Mouse (Mus musculus) stomach, embryonic 14.5 days (tissue): ENCODE data around the gene Kcnab2. TPM values are rescaled to one million over a fixed set of nuclear protein-coding genes. Genes with fewer than 3 reads are reported as not detected.

Source experiments
- ATAC-seq: fragments of 200-750 bp; cut with Nextera tagmentation; 2 replicates; pipeline ENCODE4 v1.8.0; 2017; ENCODE audit warnings: low read depth, moderate TSS enrichment; ENCODE audit not compliant: insufficient number of reproducible peaks, insufficient read depth, low FRiP score
- H3K27ac ChIP-seq: fragments of 300-500 bp; sonication (generic); 2 replicates; pipeline ENCODE4 v1.5.1; 2014; ENCODE audit warnings: mild to moderate bottlenecking, low read length, moderate library complexity, mixed read lengths
- H3K27me3 ChIP-seq: fragments of 300-500 bp; sonication (generic); 2 replicates; pipeline ENCODE4 v1.6.1; 2014; ENCODE audit warnings: low read length, control low read depth, mixed read lengths; ENCODE audit not compliant: control insufficient read depth, insufficient read depth
- H3K36me3 ChIP-seq: fragments of 300-500 bp; sonication (generic); 2 replicates; pipeline ENCODE4 v1.6.1; 2014; ENCODE audit warnings: mild to moderate bottlenecking, control low read depth, low read length, moderate library complexity, mixed read lengths; ENCODE audit not compliant: control insufficient read depth, insufficient read depth
- H3K4me1 ChIP-seq: fragments of 300-500 bp; sonication (generic); 2 replicates; pipeline ENCODE4 v1.6.1; 2014; ENCODE audit warnings: low read length, control low read depth, mixed read lengths; ENCODE audit not compliant: control insufficient read depth, insufficient read depth
- H3K4me2 ChIP-seq: fragments of 300-500 bp; sonication (generic); replicated peaks from 2 replicates; pipeline ENCODE4 v1.6.1; 2014; ENCODE audit warnings: low read depth, low read length, control low read depth
- H3K4me3 ChIP-seq: fragments of 300-500 bp; sonication (generic); 2 replicates; pipeline ENCODE4 v1.5.1; 2014; ENCODE audit warnings: low read depth, low read length, control low read depth
- H3K9ac ChIP-seq: fragments of 300-500 bp; sonication (generic); replicated peaks from 2 replicates; pipeline ENCODE4 v1.6.1; 2014; ENCODE audit warnings: low read depth, mild to moderate bottlenecking, control low read depth, low read length, moderate library complexity, mixed read lengths
- H3K9me3 ChIP-seq: fragments of 300-500 bp; sonication (generic); 2 replicates; pipeline ENCODE4 v1.6.1; 2016; ENCODE audit warnings: low read depth, low read length, control low read depth; ENCODE audit not compliant: control insufficient read depth
- WGBS: fragments of 180-500 bp; shearing (Covaris S2); extraction: QIAGEN DNeasy Blood & Tissue Kit; methylation state at CpG from one replicate; pipeline ENCODE4 v1.1.7; 2014; 5-methylcytosine and 5-hydroxymethylcytosine counted together
- polyA plus RNA-seq: library from polyadenylated mRNA; unstranded; fragments of >200 nt; fragmentation: Nextera tagmentation; extraction: Ambion mirVana; gene quantifications from 2 replicates; pipeline ENCODE4 v1.2.1, GENCODE M21; 2014

Kcnab2 gene
- polyA plus RNA-seq, 1 experiment from 2014 or later, result 4.1 TPM

DNA sequence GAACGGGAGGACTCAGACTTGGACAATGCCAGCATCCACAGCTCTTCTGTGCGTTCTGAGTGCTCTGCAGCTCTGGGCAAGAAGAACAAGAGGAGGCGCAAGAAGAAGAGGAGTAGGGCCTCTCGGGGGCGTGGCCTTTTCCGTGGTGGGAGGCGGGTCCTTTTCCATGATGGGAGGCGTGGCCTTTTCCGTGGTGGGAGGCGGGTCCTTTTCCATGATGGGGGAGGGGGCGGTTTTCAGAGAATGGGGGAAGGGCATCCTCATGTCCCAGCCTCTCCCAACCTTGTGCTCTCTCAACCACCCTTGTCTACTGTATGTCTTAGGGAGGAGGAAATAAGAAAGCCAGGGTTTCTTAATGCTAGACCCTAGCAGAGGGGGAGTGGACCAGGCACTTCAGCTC, 118.0 kb downstream of the Kcnab2 start:
- H3K27ac ChIP-seq, result no peak overlapping the region
- WGBS, result 9% methylated on average over 11 of the region's 11 CpGs

DNA sequence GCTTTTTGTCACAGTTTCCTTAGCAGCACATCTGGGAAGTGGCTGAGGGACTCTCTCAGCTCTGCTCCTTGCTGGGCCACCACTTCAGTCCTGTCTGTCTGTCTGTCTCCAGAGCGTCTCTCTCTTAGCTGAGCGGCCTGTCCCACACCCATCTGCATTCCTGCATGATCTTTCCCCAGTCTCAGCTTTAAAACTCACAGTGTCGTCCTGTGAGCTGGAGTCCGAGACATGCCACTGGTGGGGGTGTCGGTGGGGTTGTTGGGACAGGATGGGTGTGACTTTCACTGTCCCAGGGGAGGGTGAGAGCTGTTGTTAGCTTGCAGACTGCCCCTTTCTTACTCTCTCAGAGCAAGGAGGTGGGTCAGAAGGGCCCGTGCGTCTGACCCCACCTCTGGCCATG, 122.0 kb downstream of the Kcnab2 start:
- no peaks in the 10 kb centered on the region for H3K36me3 ChIP-seq
- H3K4me3 ChIP-seq, result no peak overlapping the region
- no peak overlapping the region for H3K9ac ChIP-seq
- H3K4me1 ChIP-seq, result peaks cover 1% of the 10 kb centered on the region; the same call in 1 of the 2 replicates
- H3K27me3 ChIP-seq, result no peaks in the 10 kb centered on the region
- H3K27ac ChIP-seq, result no peak overlapping the region
- no peak for ATAC-seq
- H3K9me3 ChIP-seq, result no peaks in the 10 kb centered on the region
- H3K4me2 ChIP-seq, result no peak overlapping the region
- 75% methylated on average over 7 of the region's 7 CpGs for WGBS

More for the DNA sequence above, 118.0 kb downstream of the Kcnab2 start:
- ATAC-seq, result no peak
- Histone ChIP-seq H3K4me1 (peaks cover 7% of the 10 kb centered on the region; the same call in 1 of the 2 replicates), H3K36me3 (no peaks in the 10 kb centered on the region), H3K4me3 (no peak overlapping the region), H3K27me3 (no peaks in the 10 kb centered on the region), H3K9ac (no peak overlapping the region), H3K9me3 (no peaks in the 10 kb centered on the region), H3K4me2 (no peak overlapping the region)

DNA sequence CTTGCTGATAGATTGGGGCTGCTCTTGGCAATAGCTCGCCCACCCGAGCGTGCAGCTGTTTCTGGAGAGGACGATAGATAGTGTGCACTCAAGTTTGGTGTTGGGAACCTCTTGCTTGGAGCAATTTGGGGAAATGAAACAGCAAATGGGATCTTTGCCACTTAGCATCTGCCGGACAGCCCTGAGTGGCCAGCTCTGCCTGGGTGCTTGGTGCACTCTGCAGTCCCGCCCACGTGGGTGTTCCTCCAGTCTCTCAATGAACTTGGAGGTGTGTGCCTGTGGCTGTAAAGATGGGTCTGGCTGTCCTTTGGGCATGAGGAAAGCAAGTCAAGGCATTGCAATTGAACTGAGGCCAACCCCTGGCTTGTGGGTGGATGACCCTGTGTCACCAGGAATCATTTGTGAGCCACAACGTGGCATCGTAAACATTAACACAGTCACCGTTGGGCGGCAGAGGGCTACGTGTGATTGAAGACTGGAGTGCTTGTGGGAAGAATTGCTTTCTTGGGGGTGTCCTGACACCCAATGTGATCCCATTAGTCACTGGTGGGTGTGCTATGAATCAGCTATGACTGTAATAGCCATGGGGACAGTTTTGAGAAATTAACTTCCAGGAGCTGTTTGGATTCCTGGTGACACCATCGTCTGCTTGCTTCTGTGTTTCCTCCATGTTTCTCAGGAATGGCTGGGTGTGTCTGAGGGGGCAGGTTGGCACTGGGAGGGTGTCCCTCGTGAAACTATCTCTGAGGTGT, 123.6 kb downstream of the Kcnab2 start:
- no peak overlapping the region for H3K4me2 ChIP-seq
- 0 out of 2 replicates have a peak, but pooled peaks cover 2% of the 10 kb centered on the region for H3K27me3 ChIP-seq
- ATAC-seq, result no peak
- H3K27ac ChIP-seq, result no peak overlapping the region
- H3K9me3 ChIP-seq, result no peaks in the 10 kb centered on the region
- no peak overlapping the region for H3K9ac ChIP-seq
- 69% methylated on average over 14 of the region's 14 CpGs for WGBS
- H3K36me3 ChIP-seq, result no peaks in the 10 kb centered on the region
- no peak overlapping the region for H3K4me3 ChIP-seq
- H3K4me1 ChIP-seq, result no peaks in the 10 kb centered on the region

DNA sequence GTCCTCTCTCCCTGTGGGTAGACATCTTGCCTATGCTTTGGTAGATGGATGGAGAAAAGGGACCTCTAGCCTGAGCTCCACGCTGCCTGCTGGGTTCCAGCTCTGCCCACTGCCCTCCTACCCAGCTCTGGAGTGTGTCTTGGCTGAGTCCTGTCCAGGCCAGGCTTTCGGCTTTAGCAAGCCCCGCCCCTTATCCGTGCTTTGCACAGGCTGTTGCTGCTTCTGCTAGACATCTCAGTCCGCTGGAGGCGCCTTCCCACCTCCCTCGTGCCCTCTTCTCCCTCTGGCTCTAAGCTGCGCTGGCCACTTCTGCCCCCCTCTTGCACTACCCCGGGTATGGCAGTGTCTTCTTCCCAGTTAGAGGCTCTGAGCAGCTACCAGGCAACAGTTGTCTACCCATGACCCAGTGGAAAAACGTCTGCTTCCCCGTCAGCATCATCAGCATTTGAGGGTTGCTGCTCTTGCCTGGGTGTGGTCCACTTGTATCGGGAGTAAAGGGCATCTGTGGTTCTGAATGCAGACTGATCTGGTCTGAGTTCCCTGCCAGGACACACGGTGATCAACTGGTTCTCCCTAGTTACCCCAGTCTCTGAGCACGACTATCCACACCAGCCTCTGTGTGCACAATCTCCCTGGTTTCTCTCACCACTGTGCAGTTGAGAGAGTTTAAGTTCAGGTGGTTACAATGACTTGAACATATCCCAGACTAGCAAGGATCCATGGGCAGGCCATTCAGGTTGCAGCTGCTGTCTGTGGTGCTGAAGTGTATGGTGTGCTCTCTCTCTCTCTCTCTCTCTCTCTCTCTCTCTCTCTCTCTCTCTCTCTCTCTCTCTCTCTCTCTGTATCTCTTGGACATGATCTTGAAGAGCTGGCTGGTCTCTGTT, 126.0 kb downstream of the Kcnab2 start:
- Histone ChIP-seq H3K36me3 (no peaks in the 10 kb centered on the region), H3K9me3 (no peaks in the 10 kb centered on the region), H3K4me3 (no peak overlapping the region), H3K4me2 (no peak overlapping the region), H3K27me3 (0 out of 2 replicates have a peak, but pooled peaks cover 2% of the 10 kb centered on the region), H3K4me1 (no peaks in the 10 kb centered on the region), H3K9ac (no peak overlapping the region), H3K27ac (no peak overlapping the region)
- 9% methylated on average over 14 of the region's 14 CpGs for WGBS
- no peak for ATAC-seq

DNA sequence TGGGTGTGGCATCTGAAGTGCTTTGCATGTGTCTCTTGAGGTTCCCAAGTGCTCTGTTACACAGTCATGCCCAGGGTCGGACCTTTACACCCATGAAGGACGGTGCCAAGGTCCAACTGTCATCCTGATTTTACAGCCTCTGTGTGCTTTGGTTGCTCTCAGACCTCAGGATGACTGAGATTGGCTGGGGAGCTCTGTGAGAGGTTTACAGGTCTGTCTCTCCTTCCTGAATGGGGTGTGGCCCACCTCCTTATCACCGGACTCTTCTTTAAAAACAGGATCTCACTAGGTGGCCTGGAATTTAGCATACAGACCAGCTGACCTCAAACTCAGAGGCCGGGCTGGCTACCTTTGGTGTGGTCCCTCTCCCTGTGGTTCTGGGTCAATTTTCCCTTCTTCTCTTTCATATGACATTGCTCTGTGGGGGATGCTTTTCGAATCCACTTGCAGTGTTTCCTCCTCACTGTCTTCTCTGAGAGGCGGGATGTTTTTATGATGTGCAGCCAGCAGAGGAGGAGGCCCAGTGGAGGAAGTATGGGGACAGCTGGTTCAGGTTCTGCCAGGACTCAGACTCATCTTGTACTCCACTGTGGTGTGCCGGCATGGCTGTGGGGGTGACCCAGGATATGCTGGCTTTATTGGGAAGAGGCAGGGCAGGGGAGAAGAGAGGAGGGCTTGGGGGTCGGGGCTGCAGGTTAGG, 126.8 kb downstream of the Kcnab2 start:
- Histone ChIP-seq H3K27me3 (0 out of 2 replicates have a peak, but pooled peaks cover 2% of the 10 kb centered on the region), H3K9me3 (no peaks in the 10 kb centered on the region), H3K9ac (no peak overlapping the region), H3K36me3 (no peaks in the 10 kb centered on the region), H3K4me2 (no peak overlapping the region), H3K4me3 (no peak overlapping the region), H3K4me1 (no peaks in the 10 kb centered on the region), H3K27ac (no peak overlapping the region)
- no peak for ATAC-seq
- WGBS, result 27% methylated on average over 8 of the region's 8 CpGs

DNA sequence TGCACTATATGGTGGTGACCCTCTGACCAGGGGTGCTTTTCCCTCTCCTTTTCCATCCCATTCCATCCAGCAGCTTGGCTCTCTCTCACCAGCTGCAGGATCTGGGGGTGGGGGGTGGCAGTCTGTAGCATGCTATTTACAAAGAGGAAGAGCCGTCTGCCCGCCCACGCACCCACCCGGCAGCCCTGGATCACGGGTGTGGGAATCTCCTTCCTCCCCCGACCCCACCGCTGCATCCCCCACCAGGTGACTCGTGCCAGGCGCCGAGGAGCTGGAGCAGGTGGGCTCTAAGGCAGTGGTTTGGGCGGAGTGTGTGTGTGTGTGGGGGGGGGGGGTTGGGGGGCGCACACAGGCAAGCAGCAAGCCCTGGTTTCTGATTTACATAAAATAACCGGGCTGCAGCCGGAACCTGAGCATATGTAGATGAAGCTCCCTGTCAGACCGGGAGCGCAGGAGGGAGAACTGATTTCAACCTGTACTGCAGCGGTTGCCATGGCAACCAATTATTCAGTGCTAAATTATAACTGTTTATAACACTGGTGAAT, 127.8 kb downstream of the Kcnab2 start:
- no peak overlapping the region for H3K4me2 ChIP-seq
- 0 out of 2 replicates have a peak, but pooled peaks cover 2% of the 10 kb centered on the region for H3K27me3 ChIP-seq
- H3K9me3 ChIP-seq, result no peaks in the 10 kb centered on the region

DNA sequence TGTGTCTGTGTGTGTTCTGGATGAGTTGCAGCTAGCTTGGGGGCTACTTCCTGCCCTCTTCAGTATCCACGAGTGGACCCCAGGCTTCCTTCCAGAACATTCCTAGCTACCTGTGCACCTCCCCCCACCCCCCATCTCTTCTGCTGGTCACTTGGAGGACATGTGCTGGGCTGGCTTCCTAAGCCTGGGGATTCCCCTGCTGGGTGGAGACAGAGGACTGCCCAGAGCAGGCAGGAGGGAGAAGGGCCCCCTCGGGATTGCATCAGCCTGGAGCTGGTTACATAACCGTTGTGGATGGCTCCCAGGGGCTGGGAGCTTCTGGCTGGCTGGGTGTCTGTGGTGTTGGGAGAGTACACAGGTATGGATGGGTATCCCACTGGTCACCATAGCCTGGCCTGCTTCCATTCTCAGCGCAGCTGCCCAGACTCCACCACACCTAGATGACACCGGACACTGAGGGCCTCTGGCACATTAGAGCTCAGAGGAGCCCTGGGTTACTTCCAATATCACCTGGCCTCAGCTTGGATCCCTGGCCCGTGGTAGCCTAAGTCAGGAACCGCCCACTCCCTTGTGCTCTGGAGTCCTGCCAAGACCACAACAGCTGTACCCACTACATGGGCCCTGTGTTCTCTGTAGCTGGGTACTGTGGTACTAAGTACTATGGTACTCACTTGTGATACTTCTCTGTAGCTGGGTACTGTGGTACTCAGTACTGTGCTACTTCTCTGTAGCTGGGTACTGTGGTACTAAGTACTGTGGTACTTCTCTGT, 132.4 kb downstream of the Kcnab2 start:
- no peak overlapping the region for H3K4me2 ChIP-seq
- no peak overlapping the region for H3K9ac ChIP-seq
- no peaks in the 10 kb centered on the region for H3K36me3 ChIP-seq
- ATAC-seq, result no peak
- WGBS, result 44% methylated on average over 7 of the region's 7 CpGs
- H3K27ac ChIP-seq, result no peak overlapping the region
- H3K4me3 ChIP-seq, result no peak overlapping the region
- peaks cover 5% of the 10 kb centered on the region; the same call in 1 of the 2 replicates for H3K27me3 ChIP-seq
- peaks cover 4% of the 10 kb centered on the region; the same call in 1 of the 2 replicates for H3K4me1 ChIP-seq
- H3K9me3 ChIP-seq, result no peaks in the 10 kb centered on the region

More for the DNA sequence above, 127.8 kb downstream of the Kcnab2 start:
- H3K27ac ChIP-seq, result no peak overlapping the region
- no peaks in the 10 kb centered on the region for H3K36me3 ChIP-seq
- 1% methylated on average over 17 of the region's 17 CpGs for WGBS
- no peak overlapping the region for H3K9ac ChIP-seq
- no peak for ATAC-seq
- H3K4me1 ChIP-seq, result peaks cover 4% of the 10 kb centered on the region; the same call in 1 of the 2 replicates
- H3K4me3 ChIP-seq, result no peak overlapping the region
